Mouse (Mus musculus) kidney, embryonic 16.5 days (tissue): Measurements from ENCODE around the gene Gm16181. TPM values are rescaled to one million over a fixed set of nuclear protein-coding genes. Genes with fewer than 3 reads are reported as not detected.

Source experiments
- ATAC-seq: fragments of 200-750 bp; cut with Nextera tagmentation; 2 replicates; pipeline ENCODE4 v1.8.0; 2017; ENCODE audit warnings: moderate TSS enrichment; ENCODE audit not compliant: low FRiP score, low TSS enrichment
- H3K27ac ChIP-seq: fragments of 300-500 bp; sonication (generic); 2 replicates; pipeline ENCODE4 v1.5.1; 2014; ENCODE audit warnings: low read length
- H3K27me3 ChIP-seq: fragments of 300-500 bp; sonication (generic); 2 replicates; pipeline ENCODE4 v1.6.1; 2014; ENCODE audit warnings: low read length, control low read depth, mixed read lengths; ENCODE audit not compliant: insufficient read depth
- H3K36me3 ChIP-seq: fragments of 300-500 bp; sonication (generic); 2 replicates; pipeline ENCODE4 v1.6.1; 2014; ENCODE audit warnings: low read length, control low read depth, mixed read lengths; ENCODE audit not compliant: insufficient read depth
- H3K4me1 ChIP-seq: fragments of 300-500 bp; sonication (generic); 2 replicates; pipeline ENCODE4 v1.6.1; 2014; ENCODE audit warnings: low read length, control low read depth, mixed read lengths; ENCODE audit not compliant: insufficient read depth
- H3K4me2 ChIP-seq: fragments of 300-500 bp; sonication (generic); replicated peaks from 2 replicates; pipeline ENCODE4 v1.6.1; 2014; ENCODE audit warnings: low read depth, low read length
- H3K4me3 ChIP-seq: fragments of 300-500 bp; sonication (generic); 2 replicates; pipeline ENCODE4 v1.5.1; 2014; ENCODE audit warnings: mild to moderate bottlenecking, low read length
- H3K9ac ChIP-seq: fragments of 300-500 bp; sonication (generic); replicated peaks from 2 replicates; pipeline ENCODE4 v1.6.1; 2014; ENCODE audit warnings: low read length
- H3K9me3 ChIP-seq: fragments of 300-500 bp; sonication (generic); 2 replicates; pipeline ENCODE4 v1.6.1; 2016; ENCODE audit warnings: low read length, control low read depth
- WGBS: fragments of 180-500 bp; shearing (Covaris S2); extraction: QIAGEN DNeasy Blood & Tissue Kit; methylation state at CpG from one replicate; pipeline ENCODE4 v1.1.7; 2014; 5-methylcytosine and 5-hydroxymethylcytosine counted together
- polyA plus RNA-seq: library from polyadenylated mRNA; unstranded; fragments of >200 nt; fragmentation: Nextera tagmentation; extraction: Ambion mirVana; gene quantifications from 2 replicates; pipeline ENCODE4 v1.2.1, GENCODE M21; 2015

Gm16181 gene
- polyA plus RNA-seq, 1 experiment from 2014 or later: 0.56 TPM

GRCm38 (mm10) chr17:35236390-35236746 lies 15.7 kb downstream of the Gm16181 start:
- Histone ChIP-seq H3K27ac (peak overlapping the region; percentile 96), H3K4me2 (peak overlapping the region; percentile 84), H3K36me3 (peaks cover under 1% of the 10 kb centered on the region; the same call in 1 of the 2 replicates), H3K27me3 (no peaks in the 10 kb centered on the region), H3K4me3 (peak overlapping the region; percentile 60), H3K4me1 (peaks cover 43% of the 10 kb centered on the region), H3K9me3 (no peaks in the 10 kb centered on the region), H3K9ac (peak overlapping the region; percentile 84)
- under 1% methylated on average over 18 of the region's 18 CpGs for WGBS
- ATAC-seq: peak; percentile 60

- Histone ChIP-seq H3K4me3 (no peak overlapping the region), H3K4me1 (peaks cover 39% of the 10 kb centered on the region), H3K27me3 (no peaks in the 10 kb centered on the region), H3K27ac (no peak overlapping the region), H3K9me3 (no peaks in the 10 kb centered on the region), H3K36me3 (no peaks in the 10 kb centered on the region), H3K4me2 (no peak overlapping the region), H3K9ac (no peak overlapping the region)
- 84% methylated on average over 9 of the region's 9 CpGs for WGBS
- no peak for ATAC-seq
Observed at GRCm38 (mm10) chr17:35236996-35237395, 16.4 kb downstream of the Gm16181 start.

GRCm38 (mm10) chr17:35237504-35237903 lies 16.9 kb downstream of the Gm16181 start:
- no peaks in the 10 kb centered on the region for H3K36me3 ChIP-seq
- H3K4me2 ChIP-seq: no peak overlapping the region
- no peak overlapping the region for H3K27ac ChIP-seq
- 82% methylated on average over 12 of the region's 12 CpGs for WGBS
- H3K9ac ChIP-seq: no peak overlapping the region; the same call in 1 of the 2 replicates
- no peak overlapping the region for H3K4me3 ChIP-seq
- no peaks in the 10 kb centered on the region for H3K9me3 ChIP-seq
- no peaks in the 10 kb centered on the region for H3K27me3 ChIP-seq
- no peak for ATAC-seq
- H3K4me1 ChIP-seq: peaks cover 35% of the 10 kb centered on the region

- H3K27me3 ChIP-seq: no peaks in the 10 kb centered on the region
- H3K9ac ChIP-seq: no peak overlapping the region
- H3K9me3 ChIP-seq: no peaks in the 10 kb centered on the region
- no peak overlapping the region for H3K4me2 ChIP-seq
- 81% methylated on average over 5 of the region's 5 CpGs for WGBS
- H3K27ac ChIP-seq: no peak overlapping the region
- peaks cover 17% of the 10 kb centered on the region for H3K36me3 ChIP-seq
- no peak for ATAC-seq
- no peak overlapping the region for H3K4me3 ChIP-seq
- H3K4me1 ChIP-seq: peaks cover 30% of the 10 kb centered on the region
Observed at GRCm38 (mm10) chr17:35239700-35240099, 19.1 kb downstream of the Gm16181 start.

GRCm38 (mm10) chr17:35240384-35241304 lies 20.0 kb downstream of the Gm16181 start:
- Histone ChIP-seq H3K27ac (peak overlapping the region; percentile 99), H3K9me3 (no peaks in the 10 kb centered on the region), H3K4me2 (peak overlapping the region; percentile 81), H3K4me3 (peak overlapping the region; percentile 94), H3K9ac (peak overlapping the region; percentile 99), H3K4me1 (peaks cover 38% of the 10 kb centered on the region), H3K27me3 (no peaks in the 10 kb centered on the region), H3K36me3 (peaks cover 26% of the 10 kb centered on the region)
- ATAC-seq: no peak; the same call in 1 of the 2 replicates
- 26% methylated on average over 12 of the region's 12 CpGs for WGBS

- H3K36me3 ChIP-seq: peaks cover 34% of the 10 kb centered on the region
- peak within 1 kb of the TSS; percentile 99 for H3K9ac ChIP-seq
- ATAC-seq: peak; percentile 89
- under 1% methylated on average over 67 of the region's 69 CpGs for WGBS
- no peaks in the 10 kb centered on the region for H3K9me3 ChIP-seq
- H3K27me3 ChIP-seq: no peaks in the 10 kb centered on the region
- peak within 1 kb of the TSS; percentile 99 for H3K27ac ChIP-seq
- peaks cover 45% of the 10 kb centered on the region for H3K4me1 ChIP-seq
- peak within 1 kb of the TSS; percentile 94 for H3K4me3 ChIP-seq
- H3K4me2 ChIP-seq: peak within 1 kb of the TSS; percentile 81
Observed at GRCm38 (mm10) chr17:35241305-35242014, 20.8 kb downstream of the Gm16181 start, which contains the start of gene Ddx39b. Ddx39b (plus strand) TSS chr17:35241746.

GRCm38 (mm10) chr17:35242015-35242941 lies 21.6 kb downstream of the Gm16181 start:
- Histone ChIP-seq H3K4me1 (peaks cover 49% of the 10 kb centered on the region), H3K36me3 (peaks cover 42% of the 10 kb centered on the region), H3K9ac (peak overlapping the region; percentile 99), H3K4me3 (peak overlapping the region; percentile 94), H3K27me3 (no peaks in the 10 kb centered on the region), H3K27ac (peak overlapping the region; percentile 99), H3K9me3 (no peaks in the 10 kb centered on the region), H3K4me2 (peak overlapping the region; percentile 81)
- WGBS: under 1% methylated on average over 52 of the region's 55 CpGs
- peak; percentile 40 for ATAC-seq

GRCm38 (mm10) chr17:35243086-35243485 lies 22.5 kb downstream of the Gm16181 start:
- H3K36me3 ChIP-seq: peaks cover 51% of the 10 kb centered on the region

GRCm38 (mm10) chr17:35244999-35245398 lies 24.4 kb downstream of the Gm16181 start:
- Histone ChIP-seq H3K27me3 (no peaks in the 10 kb centered on the region), H3K9me3 (no peaks in the 10 kb centered on the region), H3K4me1 (peaks cover 62% of the 10 kb centered on the region), H3K27ac (0 out of 2 replicates have a peak overlapping the region, but pooled peaks have one; percentile 15), H3K9ac (peak overlapping the region; percentile 99), H3K4me3 (peak overlapping the region; percentile 94), H3K4me2 (peak overlapping the region; percentile 81), H3K36me3 (peaks cover 69% of the 10 kb centered on the region)
- ATAC-seq: no peak
- 56% methylated on average over 2 of the region's 2 CpGs for WGBS

More at GRCm38 (mm10) chr17:35243086-35243485, 22.5 kb downstream of the Gm16181 start:
- WGBS: under 1% methylated on average over 16 of the region's 16 CpGs
- H3K4me2 ChIP-seq: peak overlapping the region; percentile 81
- H3K9me3 ChIP-seq: no peaks in the 10 kb centered on the region
- no peak for ATAC-seq
- peak overlapping the region; percentile 99 for H3K9ac ChIP-seq
- no peaks in the 10 kb centered on the region for H3K27me3 ChIP-seq
- peaks cover 55% of the 10 kb centered on the region for H3K4me1 ChIP-seq
- peak overlapping the region; percentile 99 for H3K27ac ChIP-seq
- peak overlapping the region; percentile 94 for H3K4me3 ChIP-seq
